Mouse (Mus musculus) heart, postnatal 10 days (tissue): ENCODE data around the gene Arhgef18. TPM values are rescaled to one million over a fixed set of nuclear protein-coding genes. Genes with fewer than 3 reads are reported as not detected.

Source experiments
- DNase-seq, 2 experiments: peaks; one replicate each; pipeline ENCODE4 v3.0.0; 2021
- intact Hi-C: fragments of 180-260 bp; cut with DNase I; formaldehyde crosslinking; loops from one replicate; pipeline ENCODE4 v1.15.1; 2025
- total RNA-seq, 2 experiments: library from RNA; stranded (reverse); gene quantifications; 2 replicates each; pipeline ENCODE4 v1.2.3; 2021

The Arhgef18 gene
- total RNA-seq, result 10 to 100 TPM; 19.6 to 22.7 TPM

GRCm38 (mm10) chr8:3392771-3393710, at the start of gene Arhgef18:
Arhgef18 (plus strand) TSS chr8:3393006.
- peak; percentile 91 to 92 for DNase-seq
- intact Hi-C loops, result loop anchor here (2.0 kb wide), 1 partner anchor 36 kb away; no protein-coding TSS in a partner anchor

DNA sequence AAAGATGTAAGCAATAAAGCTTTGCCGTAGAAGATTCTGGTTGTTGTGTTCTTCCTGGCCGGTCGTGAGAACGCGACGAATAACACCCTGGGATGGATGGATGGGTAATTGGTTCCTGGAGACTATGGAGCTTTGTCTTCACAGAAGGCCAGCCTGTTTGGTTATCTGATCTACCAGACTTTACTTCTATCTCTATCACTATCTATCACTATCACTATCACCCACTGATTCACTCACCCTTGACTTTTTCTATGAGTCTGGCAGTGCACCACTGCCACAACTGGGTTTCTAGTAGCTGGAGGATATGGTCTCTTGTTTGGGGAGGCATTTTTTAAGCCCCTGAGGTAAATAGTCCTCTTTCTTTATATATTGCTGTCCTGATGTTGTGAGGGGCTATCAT, 47.5 kb upstream of the Arhgef18 start:
- intact Hi-C loops, result no loop called here
- DNase-seq, result no peak

DNA sequence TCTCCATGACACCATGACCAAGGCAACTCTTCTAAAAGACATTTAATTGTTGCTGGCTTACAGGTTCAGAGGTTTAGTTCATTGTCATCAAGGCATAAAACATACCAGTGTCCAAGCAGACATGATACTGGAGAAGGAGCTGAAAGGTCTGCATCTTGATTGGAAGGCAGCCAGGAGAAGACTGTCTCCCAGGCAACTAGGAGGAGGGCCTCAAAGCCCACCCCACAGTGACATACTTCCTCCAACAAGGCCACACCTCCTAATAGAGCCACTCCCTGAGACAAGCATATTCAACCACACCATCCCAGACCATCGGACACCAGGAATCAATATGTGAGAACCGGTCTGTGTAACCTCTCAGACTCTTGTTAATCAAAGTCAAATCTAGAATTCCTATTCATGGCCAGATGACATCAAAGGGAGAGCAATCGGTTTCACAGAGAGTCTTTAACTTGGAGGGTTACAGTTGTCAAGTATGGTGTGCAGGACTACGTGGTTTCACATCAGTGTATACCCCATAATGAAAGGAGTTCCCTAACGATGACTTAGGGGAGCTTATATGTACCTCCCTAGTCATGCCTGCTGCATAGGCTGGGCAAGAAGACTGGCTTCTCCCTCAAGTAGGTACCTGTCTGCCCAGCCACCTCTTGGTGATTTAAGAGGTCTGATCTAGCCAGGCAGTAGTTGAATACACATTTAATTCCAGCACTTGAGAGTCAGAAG, 46.0 kb upstream of the Arhgef18 start:
- intact Hi-C loops, result no loop called here
- DNase-seq, result no peak

DNA sequence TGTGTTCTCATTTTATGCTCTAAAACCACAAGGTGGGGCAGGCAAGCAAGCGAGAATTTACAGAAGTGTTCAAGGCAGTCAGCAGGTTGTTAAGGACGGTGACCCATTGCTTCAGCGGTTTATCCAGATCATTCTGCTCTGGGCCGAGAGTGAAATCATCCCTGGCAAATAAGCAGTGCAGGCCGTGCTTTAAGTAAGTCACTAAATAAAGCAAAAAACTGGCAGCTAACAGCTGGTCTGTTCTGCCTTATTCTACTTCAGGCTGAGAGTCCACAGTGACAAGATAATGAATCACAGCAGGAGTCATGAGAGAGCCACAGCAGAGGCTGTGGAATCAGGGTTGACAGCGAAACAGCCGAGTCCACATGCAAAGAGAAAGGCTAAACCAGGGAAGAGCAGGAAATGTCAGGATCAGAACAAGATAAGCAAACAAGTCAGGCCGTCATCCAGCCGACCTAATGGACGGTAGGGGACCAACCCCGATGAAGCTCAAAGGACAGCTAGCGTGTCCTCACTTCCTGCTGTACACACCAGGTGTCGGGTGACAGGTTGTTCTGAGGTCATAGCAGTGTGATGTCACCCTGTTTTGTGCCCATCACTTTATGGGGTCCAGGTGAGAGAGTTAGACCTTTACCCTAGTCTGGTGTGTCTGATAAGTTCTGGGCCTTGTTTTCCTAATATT, 44.5 kb upstream of the Arhgef18 start:
- DNase-seq, result no peak
- intact Hi-C loops, result no loop called here

DNA sequence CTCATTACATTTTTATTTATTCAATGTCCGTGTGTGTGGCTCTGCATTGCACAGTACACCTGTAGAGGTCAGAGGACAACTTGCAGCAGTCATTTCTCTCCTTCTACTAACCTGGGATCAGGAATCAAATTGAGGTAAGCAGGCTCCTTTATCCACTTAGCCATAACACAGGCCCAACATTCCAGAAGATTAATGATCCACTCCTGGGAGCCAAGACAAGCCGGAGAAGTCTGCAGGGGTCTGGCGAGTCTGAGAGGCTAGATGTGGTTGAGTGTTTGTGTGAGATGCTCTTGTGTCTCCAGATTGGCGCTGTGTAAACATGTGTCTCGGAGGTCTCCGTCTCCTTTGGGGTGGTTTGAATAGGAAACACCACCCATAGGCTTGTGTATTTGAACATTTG, 42.1 kb upstream of the Arhgef18 start:
- intact Hi-C loops, result loop anchor here (10.0 kb wide), 2 partner anchors 94 to 324 kb away; partner anchors contain the start of genes Fcor and Trappc5
- DNase-seq, result no peak

DNA sequence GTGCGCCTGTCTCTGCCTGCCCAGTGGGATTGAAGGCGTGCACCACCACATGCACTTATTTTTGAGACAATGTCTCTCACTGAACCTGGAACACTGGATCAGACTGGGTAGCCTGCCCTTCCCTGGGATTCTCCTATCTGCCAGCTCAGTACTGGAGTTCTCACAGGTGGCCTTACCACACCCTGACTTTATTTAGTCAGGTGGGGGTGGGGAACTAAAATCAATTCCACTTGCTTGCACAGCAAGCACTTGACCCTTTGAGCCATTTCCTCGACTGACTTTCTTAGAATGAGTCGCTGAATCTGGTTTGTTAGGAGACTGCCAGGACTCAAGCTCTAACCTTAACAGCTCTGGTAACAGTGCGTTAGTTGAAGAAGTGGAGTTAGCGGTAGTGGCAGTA, 40.1 kb upstream of the Arhgef18 start:
- DNase-seq, result no peak
- intact Hi-C loops, result loop anchor here (10.0 kb wide), 2 partner anchors 92 to 322 kb away; partner anchors contain the start of genes Fcor and Trappc5

- no peak for DNase-seq
- intact Hi-C loops, result loop anchor here (10.0 kb wide), 2 partner anchors 92 to 322 kb away; partner anchors contain the start of genes Fcor and Trappc5
Measured at GRCm38 (mm10) chr8:3353189-3353810, 39.5 kb upstream of the Arhgef18 start, which contains the start of gene A430078G23Rik. A430078G23Rik (plus strand) TSS chr8:3353415.

GRCm38 (mm10) chr8:3353811-3354442, 38.9 kb upstream of the Arhgef18 start:
- intact Hi-C loops, result loop anchor here (10.0 kb wide), 2 partner anchors 91 to 321 kb away; partner anchors contain the start of genes Fcor and Trappc5
- no peak for DNase-seq

DNA sequence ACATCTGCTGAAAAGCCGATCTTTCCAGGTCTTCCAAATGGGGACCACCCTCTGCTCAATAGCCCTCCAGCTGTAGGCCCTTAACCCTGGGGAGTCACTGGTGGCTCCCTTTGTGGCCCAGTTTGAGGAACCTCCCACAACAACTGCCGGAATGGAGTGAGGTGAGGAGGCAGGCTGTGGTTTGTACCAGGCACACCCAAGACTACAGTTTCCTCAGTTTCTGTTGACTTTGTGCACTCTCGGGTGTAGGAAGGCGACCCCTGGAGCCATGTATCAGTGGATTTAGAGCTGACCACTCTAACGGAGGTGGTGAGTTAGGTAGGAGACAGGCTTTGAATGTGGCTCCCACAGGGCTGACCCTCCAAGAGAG, 38.4 kb upstream of the Arhgef18 start:
- no peak for DNase-seq
- intact Hi-C loops, result loop anchor here (10.0 kb wide), 2 partner anchors 90 to 320 kb away; partner anchors contain the start of genes Fcor and Trappc5

- intact Hi-C loops, result loop anchor here (10.0 kb wide), 2 partner anchors 89 to 319 kb away; partner anchors contain the start of genes Fcor and Trappc5
- DNase-seq, result no peak
Measured at GRCm38 (mm10) chr8:3355586-3355985, 37.2 kb upstream of the Arhgef18 start.

DNA sequence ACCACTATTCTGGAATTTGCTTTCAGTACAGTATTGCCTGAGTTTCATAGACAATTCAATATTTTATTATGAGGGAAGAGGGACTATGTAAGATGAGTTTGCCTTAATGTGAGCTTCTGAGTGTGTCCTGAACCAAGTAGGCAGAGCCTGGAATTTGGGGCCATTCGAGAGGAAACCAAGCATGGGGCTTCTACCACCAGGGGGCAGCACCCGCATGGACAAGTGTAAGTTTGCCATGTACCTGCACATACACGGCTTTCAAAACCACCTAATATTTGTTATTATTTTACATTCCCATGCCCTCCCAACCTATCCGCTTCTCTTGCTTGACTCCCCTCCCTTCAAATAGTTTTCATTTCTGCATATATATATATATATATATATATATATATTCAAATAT, 34.7 kb upstream of the Arhgef18 start:
- DNase-seq, result peak; percentile 79 to 89
- intact Hi-C loops, result loop anchor here (10.0 kb wide), 2 partner anchors 87 to 317 kb away; partner anchors contain the start of genes Fcor and Trappc5

DNA sequence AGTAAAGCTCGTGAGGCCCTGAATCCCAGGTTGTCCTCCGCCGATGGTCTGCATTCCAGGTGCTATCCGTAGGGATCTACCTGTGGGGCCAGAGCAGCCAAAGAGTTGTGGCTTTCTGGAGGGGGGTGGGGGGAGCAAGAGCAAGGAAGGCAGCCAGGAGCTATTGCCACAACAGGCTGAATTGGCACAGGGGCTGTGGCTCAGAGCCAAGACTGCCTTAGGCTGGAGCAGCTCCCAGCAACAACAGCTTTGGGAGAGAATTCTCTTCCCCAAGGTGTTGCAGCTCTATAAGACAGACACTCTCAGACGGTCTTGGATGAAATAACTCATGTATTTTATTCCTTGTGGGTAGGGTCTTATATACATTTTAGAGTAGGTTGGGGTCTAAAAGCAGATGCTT, 25.7 kb upstream of the Arhgef18 start:
- DNase-seq, result no peak
- intact Hi-C loops, result no loop called here

- DNase-seq, result no peak
- intact Hi-C loops, result no loop called here
Measured at GRCm38 (mm10) chr8:3368091-3368490, 24.7 kb upstream of the Arhgef18 start.

- no peak for DNase-seq
- intact Hi-C loops, result no loop called here
Measured at GRCm38 (mm10) chr8:3375748-3376147, 17.1 kb upstream of the Arhgef18 start.

DNA sequence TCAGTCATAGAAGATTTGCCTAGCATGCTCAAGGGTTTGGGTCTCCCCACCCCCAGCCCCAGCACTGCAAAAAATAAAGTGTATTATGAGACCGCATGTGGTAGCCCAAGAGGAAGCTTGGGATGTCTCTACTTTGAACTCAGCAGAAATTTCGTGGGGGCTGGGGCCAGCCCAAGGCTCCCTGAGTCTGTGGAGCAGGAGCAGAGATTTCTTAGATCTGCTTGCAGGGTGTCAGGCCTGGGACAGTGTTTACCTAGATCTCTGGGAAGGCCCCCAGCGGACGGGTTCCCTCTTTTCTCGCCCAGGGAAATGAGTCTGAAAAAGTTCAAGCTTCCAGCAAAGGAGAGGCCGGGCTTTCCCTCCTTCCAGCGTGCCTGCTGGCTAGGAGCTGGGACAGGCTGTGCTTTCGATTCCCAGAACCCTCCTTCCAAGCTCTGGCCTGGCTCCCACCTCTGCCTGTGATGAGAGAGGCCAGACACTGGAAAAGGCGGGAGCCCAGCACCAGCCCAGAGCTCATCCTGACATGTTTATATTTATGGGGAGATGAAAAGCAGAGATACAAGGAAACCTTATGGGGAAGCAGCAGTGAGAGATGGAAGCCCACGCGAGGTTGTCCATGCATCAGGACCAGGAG, 16.0 kb upstream of the Arhgef18 start:
- intact Hi-C loops, result no loop called here
- DNase-seq, result peak; percentile 26 to 30

DNA sequence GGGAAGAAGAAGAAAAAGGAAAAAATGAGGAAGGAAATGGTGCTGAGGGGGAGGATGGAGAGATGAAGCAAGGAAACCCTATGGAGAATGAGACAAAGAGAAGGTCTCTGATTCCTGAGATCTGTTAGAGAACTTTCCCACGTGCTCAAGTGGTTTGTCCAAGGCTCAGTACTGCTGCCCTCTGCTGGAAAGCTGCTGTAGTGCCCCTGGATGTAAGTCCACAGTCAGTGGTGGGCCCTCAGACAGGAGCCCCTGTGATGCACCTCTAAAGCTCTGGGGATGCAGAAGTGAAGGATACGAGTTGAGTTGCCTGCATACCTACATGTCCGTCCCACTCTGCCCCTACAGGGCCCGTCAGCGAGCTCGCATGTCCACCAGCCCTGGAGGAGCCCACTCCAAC, 5.5 kb upstream of the Arhgef18 start:
- intact Hi-C loops, result no loop called here
- peak; percentile 58 to 73 for DNase-seq

- intact Hi-C loops, result no loop called here
- DNase-seq, result no peak
Measured at GRCm38 (mm10) chr8:3388591-3389338, 4.0 kb upstream of the Arhgef18 start.

GRCm38 (mm10) chr8:3389506-3389905, 3.3 kb upstream of the Arhgef18 start:
- intact Hi-C loops, result no loop called here
- no peak for DNase-seq
